Mouse (Mus musculus) CH12.LX (cell line): ENCODE data around the gene B230219D22Rik. TPM values are rescaled to one million over a fixed set of nuclear protein-coding genes. Genes with fewer than 3 reads are reported as not detected.

Experiments used
- DNase-seq: peaks from one replicate; pipeline ENCODE4 v3.0.0-alpha.2; 2013; ENCODE audit errors: extremely low read depth
- H3K27ac ChIP-seq: 2 replicates; pipeline ENCODE4 v1.5.1; 2012; ENCODE audit warnings: low read depth, mild to moderate bottlenecking, control low read depth, moderate library complexity; ENCODE audit not compliant: insufficient read depth
- H3K27me3 ChIP-seq: replicated peaks from 2 replicates; pipeline ENCODE3; 2012; ENCODE audit warnings: inconsistent platforms
- H3K36me3 ChIP-seq, 2 experiments: replicated peaks in 1 of 2; 2 replicates each; pipeline versions ENCODE3 to v1.6.1; 2012; ENCODE audit warnings: inconsistent platforms in 1 of 2, low read length in 1 of 2, mild to moderate bottlenecking in 1 of 2, mixed read lengths in 1 of 2, moderate library complexity in 1 of 2; ENCODE audit not compliant: control insufficient read depth in 1 of 2, insufficient read depth in 1 of 2
- H3K4me1 ChIP-seq, 2 experiments: 2 replicates each; pipeline ENCODE4 v1.6.1; 2012; ENCODE audit warnings: inconsistent platforms in 1 of 2, moderate library complexity in 1 of 2; ENCODE audit not compliant: insufficient read depth in 2 of 2, control insufficient read depth in 1 of 2
- H3K4me2 ChIP-seq: 2 replicates; pipeline ENCODE4 v1.6.1; 2012; ENCODE audit warnings: low read depth, mild to moderate bottlenecking, control low read depth; ENCODE audit not compliant: poor library complexity, insufficient read depth, severe bottlenecking
- H3K4me3 ChIP-seq, 3 experiments: fragments of 150-350 bp in 1 of 3; sonication (generic) in 1 of 3; replicated peaks in 1 of 3; 2 replicates each; pipeline versions ENCODE3 to v1.5.1; 2011 to 2012; ENCODE audit warnings: low read depth in 2 of 3, low read length in 2 of 3, mild to moderate bottlenecking in 2 of 3, moderate library complexity in 2 of 3, control low read depth in 1 of 3, improper control_type of control experiment in 1 of 3, inconsistent platforms in 1 of 3, mixed read lengths in 1 of 3; ENCODE audit not compliant: poor library complexity in 1 of 3
- H3K79me2 ChIP-seq: replicated peaks from 2 replicates; pipeline ENCODE4 v1.6.1; 2012; ENCODE audit warnings: mild to moderate bottlenecking, moderate library complexity; ENCODE audit not compliant: control insufficient read depth, poor library complexity, insufficient read depth, severe bottlenecking; ENCODE audit errors: extremely low read depth
- H3K9ac ChIP-seq: 2 replicates; pipeline ENCODE4 v1.6.1; 2012; ENCODE audit warnings: low read depth, mild to moderate bottlenecking, control low read depth, moderate library complexity; ENCODE audit not compliant: insufficient read depth
- H3K9me3 ChIP-seq: replicated peaks from 2 replicates; pipeline ENCODE3; 2012; ENCODE audit warnings: low read length, inconsistent platforms, mixed read lengths
- CTCF ChIP-seq, 2 experiments: IDR thresholded peaks in 1 of 2; conservative IDR thresholded peaks in 1 of 2; 2 replicates each; pipeline ENCODE4 v1.5.1; 2011 to 2012; ENCODE audit warnings: low read depth in 2 of 2, low read length in 2 of 2, improper control_type of control experiment in 1 of 2, inconsistent platforms in 1 of 2, mild to moderate bottlenecking in 1 of 2, moderate library complexity in 1 of 2
- E2F4 ChIP-seq: IDR thresholded peaks from 2 replicates; pipeline ENCODE4 v1.6.1; 2011; ENCODE audit warnings: low read depth, low read length, improper control_type of control experiment; ENCODE audit not compliant: insufficient replicate concordance
- EP300 ChIP-seq: IDR thresholded peaks from 2 replicates; pipeline ENCODE4 v1.6.1; 2011; ENCODE audit warnings: low read length, improper control_type of control experiment
- GABPA ChIP-seq: IDR thresholded peaks from 2 replicates; pipeline ENCODE4 v1.6.1; 2012; ENCODE audit warnings: low read depth, low read length, improper control_type of control experiment, inconsistent platforms; ENCODE audit not compliant: insufficient replicate concordance
- MAFK ChIP-seq: IDR thresholded peaks from 2 replicates; pipeline ENCODE4 v1.6.1; 2011; ENCODE audit warnings: low read length, improper control_type of control experiment; ENCODE audit not compliant: insufficient replicate concordance
- MXI1 ChIP-seq: IDR thresholded peaks from 2 replicates; pipeline ENCODE4 v1.6.1; 2011; ENCODE audit warnings: mild to moderate bottlenecking, low read depth, low read length, improper control_type of control experiment
- POLR2AphosphoS2 ChIP-seq: IDR thresholded peaks from 2 replicates; pipeline ENCODE4 v1.6.1; 2011; ENCODE audit warnings: low read depth, low read length, improper control_type of control experiment
- RCOR1 ChIP-seq: conservative IDR thresholded peaks from 2 replicates; pipeline ENCODE4 v1.6.1; 2012; ENCODE audit warnings: low read depth, mild to moderate bottlenecking, inconsistent platforms, low read length, improper control_type of control experiment
- SIN3A ChIP-seq: IDR thresholded peaks from 2 replicates; pipeline ENCODE4 v1.6.1; 2012; ENCODE audit warnings: low read length, improper control_type of control experiment, inconsistent platforms
- TBP ChIP-seq: conservative IDR thresholded peaks from 2 replicates; pipeline ENCODE4 v1.6.1; 2011; ENCODE audit warnings: low read depth, low read length, improper control_type of control experiment
- TCF12 ChIP-seq: IDR thresholded peaks from 2 replicates; pipeline ENCODE4 v1.6.1; 2014; ENCODE audit warnings: low read depth, mild to moderate bottlenecking, inconsistent platforms, low read length, improper control_type of control experiment
- ZC3H11A ChIP-seq: IDR thresholded peaks from 2 replicates; pipeline ENCODE4 v1.6.1; 2012; ENCODE audit warnings: low read depth, mild to moderate bottlenecking, inconsistent platforms, low read length, improper control_type of control experiment
- ZMIZ1 ChIP-seq: IDR thresholded peaks from 2 replicates; pipeline ENCODE4 v1.6.1; 2012; ENCODE audit warnings: low read depth, mild to moderate bottlenecking, inconsistent platforms, low read length, improper control_type of control experiment
- ZNF384 ChIP-seq: IDR thresholded peaks from 2 replicates; pipeline ENCODE4 v1.6.1; 2012; ENCODE audit warnings: low read depth, low read length, improper control_type of control experiment, inconsistent platforms
- dilution Hi-C: fragments of 300-500 bp; cut with MboI; formaldehyde crosslinking; loops from 2 replicates; pipeline ENCODE4 v1.14.3; 2020; ENCODE audit warnings: low sequenced_read_pairs; ENCODE audit not compliant: extremely low pct_unique_long_range_greater_than_20kb, extremely low pct_ligation_motif_present
- in situ Hi-C: fragments of 300-500 bp; cut with MboI; formaldehyde crosslinking; loops from 3 replicates; pipeline ENCODE4 v1.14.3; 2019; ENCODE audit warnings: low sequenced_read_pairs, low pct_ligation_motif_present, low pct_unique_long_range_greater_than_20kb, mixed read lengths
- polyA plus RNA-seq: library from polyadenylated mRNA; unstranded; fragments of >175 nt; gene quantifications from 2 replicates; pipeline ENCODE4 v1.2.1, GENCODE M21; 2012; ENCODE audit warnings: low read depth; ENCODE audit not compliant: insufficient read length
- total RNA-seq, 2 experiments: library from RNA; depleted of rRNA; stranded (reverse); fragments of 300-350 nt in 1 of 2; fragments of >200 nt in 1 of 2; gene quantifications; 2 replicates each; pipeline ENCODE4 v1.2.3; 2012 to 2014

Gene B230219D22Rik
- total and polyA plus RNA-seq, 3 experiments = 23.2 to 35.0 (median 25.7) TPM

DNA sequence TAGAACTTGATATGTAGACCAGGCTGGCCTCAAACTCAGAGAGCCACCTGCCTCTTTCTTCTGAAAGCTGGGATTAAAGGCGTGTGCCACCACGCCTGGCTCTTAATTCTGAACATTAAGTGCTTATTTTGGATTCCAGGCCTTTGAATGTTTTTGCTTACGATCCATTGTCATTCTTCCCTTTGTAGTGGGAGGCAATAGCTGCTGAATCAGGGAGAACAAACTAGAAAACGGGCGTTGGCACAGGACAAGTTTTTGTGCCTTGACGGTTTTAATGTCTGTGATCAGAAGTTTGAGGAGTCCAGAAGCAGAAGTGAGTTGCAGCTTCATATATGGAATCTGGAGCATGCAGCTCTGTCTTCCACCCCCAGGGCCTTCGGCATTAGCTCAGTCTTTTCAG, 37.8 kb downstream of the B230219D22Rik start:
- no peak for TF ChIP-seq GABPA
- no peak for TF ChIP-seq ZC3H11A
- TF ChIP-seq ZMIZ1 = no peak
- TF ChIP-seq MAFK = no peak
- TF ChIP-seq, all 38 proteins: peak for 0
- Histone ChIP-seq H3K4me3 (no peak overlapping the region), H3K79me2 (no peaks in the 10 kb centered on the region), H3K9me3 (no peaks in the 10 kb centered on the region), H3K36me3 (peaks cover 4 to 33% of the 10 kb centered on the region in 2 experiments), H3K4me2 (no peak overlapping the region), H3K9ac (no peak overlapping the region), H3K27me3 (no peaks in the 10 kb centered on the region), H3K4me1 (peaks cover 2 to 15% of the 10 kb centered on the region in 2 experiments; a peak in 2 of 4 replicates), H3K27ac (no peak overlapping the region)
- no peak for DNase-seq
- in situ Hi-C loops (no loop called here), dilution Hi-C loops (no loop called here)

DNA sequence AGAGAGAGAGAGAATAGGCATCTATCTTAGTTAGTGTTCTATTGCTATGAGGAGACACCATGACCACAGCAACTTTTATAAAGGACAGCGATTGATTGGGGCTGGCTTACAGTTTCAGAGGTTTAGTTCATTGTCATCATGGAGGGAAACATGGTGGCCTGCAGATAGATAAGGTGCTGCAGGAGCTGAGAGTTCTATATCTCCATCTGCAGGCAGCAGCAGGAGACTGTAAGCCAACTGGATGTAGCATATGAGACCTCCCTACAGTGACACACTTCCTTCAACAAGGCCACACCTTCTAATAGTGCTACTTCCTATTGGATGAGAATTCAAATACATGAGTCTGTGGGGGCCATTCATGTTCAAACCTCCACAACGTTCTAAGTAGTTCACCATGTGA, 39.2 kb downstream of the B230219D22Rik start:
- Histone ChIP-seq H3K4me3 (no peak overlapping the region), H3K9me3 (no peaks in the 10 kb centered on the region), H3K4me2 (no peak overlapping the region), H3K79me2 (no peaks in the 10 kb centered on the region), H3K9ac (no peak overlapping the region), H3K4me1 (peaks cover 0 to 10% of the 10 kb centered on the region in 2 experiments; a peak in 1 of 4 replicates), H3K27ac (no peak overlapping the region), H3K27me3 (no peaks in the 10 kb centered on the region), H3K36me3 (peaks cover 3 to 31% of the 10 kb centered on the region in 2 experiments)
- in situ Hi-C loops (no loop called here), dilution Hi-C loops (no loop called here)
- TF ChIP-seq TCF12 (no peak), CTCF (conservative IDR thresholded peaks at IDR 0.05 in 1 of 2, IDR thresholded peaks at IDR 0.05 in 1 of 2; ENCODE audit: low read depth in 2 of 2, low read length in 2 of 2) (peak in 1 of 2 experiments; percentile 28; a peak in 1 of 4 replicates)
- DNase-seq = peak; percentile 47

DNA sequence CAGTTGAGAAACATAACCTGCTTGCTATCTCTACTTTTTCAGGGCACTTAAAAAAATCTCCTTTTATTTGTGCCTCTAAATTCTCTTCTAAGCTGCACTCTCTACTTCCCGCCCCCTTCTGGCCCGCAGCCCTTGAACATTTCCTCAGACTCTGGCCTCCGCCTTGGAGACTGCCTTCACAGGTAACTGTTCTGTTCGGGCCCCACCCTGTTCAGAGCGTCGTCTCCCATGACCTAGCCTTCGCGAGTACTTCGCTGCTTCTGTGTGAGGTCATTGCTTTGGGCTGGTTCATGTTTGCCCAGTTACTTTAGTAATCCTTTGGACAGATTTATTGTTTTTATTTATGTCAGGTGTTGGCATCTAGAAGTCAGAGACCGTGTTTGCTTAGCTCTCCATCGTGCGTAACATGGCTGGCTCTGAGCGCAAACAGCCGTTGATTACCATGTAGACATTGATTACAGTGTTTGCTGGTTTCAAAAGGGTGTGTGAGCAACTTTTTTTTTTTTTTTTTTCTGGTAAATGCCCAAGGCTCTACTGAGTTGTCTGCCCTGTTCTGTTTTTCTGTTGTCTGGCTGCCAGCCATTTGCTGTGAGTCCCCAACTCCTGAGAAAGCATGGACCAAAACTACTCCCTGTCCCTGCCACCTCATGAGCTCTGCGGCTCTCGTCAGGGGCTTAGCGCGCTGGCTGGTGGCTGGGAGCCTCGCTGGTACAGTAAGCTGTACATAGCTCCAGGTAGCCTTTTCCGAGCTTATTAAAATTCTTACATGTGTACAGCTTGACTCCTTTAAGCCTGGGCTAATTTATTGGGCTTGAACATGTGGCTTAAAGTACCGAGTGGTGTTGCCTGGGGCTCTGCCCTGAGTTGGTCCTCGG, 40.9 kb downstream of the B230219D22Rik start:
- H3K27ac ChIP-seq = no peak overlapping the region
- no peak for TF ChIP-seq MAFK
- TF ChIP-seq SIN3A = no peak
- TF ChIP-seq POLR2AphosphoS2 = no peak
- TF ChIP-seq ZNF384 = no peak
- TF ChIP-seq E2F4 = no peak
- no peak for TF ChIP-seq GABPA
- no peak for TF ChIP-seq EP300
- TF ChIP-seq ZMIZ1 = no peak
- no peak for TF ChIP-seq MXI1
- TF ChIP-seq RCOR1 = no peak
- TF ChIP-seq TBP = no peak
- dilution Hi-C loops = no loop called here
- DNase-seq = no peak
- H3K9ac ChIP-seq = no peak overlapping the region
- peaks cover 3 to 38% of the 10 kb centered on the region in 2 experiments for H3K36me3 ChIP-seq
- H3K4me1 ChIP-seq = peaks cover 0 to 5% of the 10 kb centered on the region in 2 experiments; a peak in 1 of 4 replicates
- H3K4me2 ChIP-seq = no peak overlapping the region
- H3K4me3 ChIP-seq = no peak overlapping the region
- no peaks in the 10 kb centered on the region for H3K27me3 ChIP-seq
- in situ Hi-C loops = no loop called here
- no peaks in the 10 kb centered on the region for H3K9me3 ChIP-seq
- no peaks in the 10 kb centered on the region for H3K79me2 ChIP-seq
